Mouse (Mus musculus): ENCODE data around the gene Tas2r126. TPM values are rescaled to one million over a fixed set of nuclear protein-coding genes. Genes with fewer than 3 reads are reported as not detected.

Tas2r126 gene
- total RNA-seq (2021), result not detected
- polyA plus RNA-seq (2012; rRNA removed), result not detected in 2 replicates
- long read RNA-seq, result 0 reads

DNA sequence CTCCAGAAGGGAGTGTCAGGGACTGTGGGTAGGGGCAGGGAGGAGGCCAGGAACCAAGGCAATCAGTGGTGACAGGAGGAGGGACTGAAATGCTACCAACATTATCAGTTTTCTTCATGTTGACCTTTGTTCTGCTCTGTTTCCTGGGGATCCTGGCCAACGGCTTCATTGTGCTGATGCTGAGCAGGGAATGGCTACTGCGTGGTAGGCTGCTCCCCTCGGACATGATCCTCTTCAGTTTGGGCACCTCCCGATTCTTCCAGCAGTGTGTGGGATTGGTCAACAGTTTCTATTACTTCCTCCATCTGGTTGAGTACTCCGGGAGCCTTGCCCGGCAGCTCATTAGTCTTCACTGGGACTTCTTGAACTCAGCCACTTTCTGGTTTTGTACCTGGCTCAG is at the start of gene Tas2r126:
Tas2r126 (plus strand) TSS at position 90 of the 400 bp plus-strand sequence.
- Histone ChIP-seq H3K4me3 (no peak within 1 kb of the TSS), H3K36me3 (ENCODE audit: control insufficient read depth, insufficient read depth, low read length) (no peaks in the 10 kb centered on the region), H3K27me3 (ENCODE audit: control insufficient read depth, insufficient read depth, low read length) (no peaks in the 10 kb centered on the region), H3K79me2 (replicated peaks; ENCODE audit: control insufficient read depth, insufficient read depth, low read length) (no peaks in the 10 kb centered on the region), H3K4me1 (ENCODE audit: control insufficient read depth, insufficient read depth, low read length) (peaks cover 1% of the 10 kb centered on the region; the same call in 1 of the 2 replicates), H3K9ac (ENCODE audit: low read depth, low read length) (no peak within 1 kb of the TSS), H3K27ac (no peak within 1 kb of the TSS)
- intact Hi-C loops (cut with DNase I), result loop anchor here (5.0 kb wide), 3 partner anchors 52 to 148 kb away; no protein-coding TSS in a partner anchor
- TF ChIP-seq CTCF (IDR thresholded peaks at IDR 0.05) (no peak), POLR2A (IDR thresholded peaks at IDR 0.05; ENCODE audit: insufficient read depth, low read depth, low read length) (no peak), EP300 (IDR thresholded peaks at IDR 0.05; ENCODE audit: insufficient read depth, low read depth, low read length) (no peak; the same call in 1 of the 2 replicates)
- WGBS, result 30% methylated on average over 6 of the region's 6 CpGs
- peak in 1 of 2 experiments; percentile 32 for DNase-seq

DNA sequence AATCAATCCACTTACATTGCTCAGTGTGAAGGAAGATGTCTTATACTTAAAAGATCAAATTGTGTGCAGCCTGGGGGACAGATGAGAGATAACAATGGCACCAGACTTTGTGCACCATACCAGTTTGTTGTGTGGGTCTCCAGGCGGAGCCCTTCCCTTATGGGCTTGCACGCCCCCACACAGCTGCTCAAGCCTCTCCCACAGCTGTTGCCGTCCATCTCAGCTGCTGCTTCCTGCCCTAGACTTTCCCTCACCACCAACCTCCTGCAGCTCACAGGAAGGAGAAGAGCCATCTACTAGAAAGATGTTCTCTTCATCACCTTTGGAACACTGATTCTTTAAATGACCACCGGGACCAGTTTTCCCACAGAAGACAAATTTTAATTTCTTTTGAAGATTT is 48.7 kb upstream of the Tas2r126 start:
- H3K27ac ChIP-seq, result no peak overlapping the region
- H3K36me3 ChIP-seq (ENCODE audit: control insufficient read depth, insufficient read depth, low read length), result no peaks in the 10 kb centered on the region; the same call in 1 of the 2 replicates
- H3K27me3 ChIP-seq (ENCODE audit: control insufficient read depth, insufficient read depth, low read length), result no peaks in the 10 kb centered on the region
- H3K4me1 ChIP-seq (ENCODE audit: control insufficient read depth, insufficient read depth, low read length), result peaks cover 10% of the 10 kb centered on the region
- H3K4me3 ChIP-seq, result no peak overlapping the region
- no peak for TF ChIP-seq CTCF (IDR thresholded peaks at IDR 0.05)
- no peak for TF ChIP-seq POLR2A (IDR thresholded peaks at IDR 0.05; ENCODE audit: insufficient read depth, low read depth, low read length)
- TF ChIP-seq EP300 (IDR thresholded peaks at IDR 0.05; ENCODE audit: insufficient read depth, low read depth, low read length), result no peak
- no peaks in the 10 kb centered on the region for H3K79me2 ChIP-seq (replicated peaks; ENCODE audit: control insufficient read depth, insufficient read depth, low read length)
- intact Hi-C loops (cut with DNase I), result no loop called here
- DNase-seq, result no peak
- no peak overlapping the region for H3K9ac ChIP-seq (ENCODE audit: low read depth, low read length)
- 53% methylated on average over 4 of the region's 4 CpGs for WGBS

DNA sequence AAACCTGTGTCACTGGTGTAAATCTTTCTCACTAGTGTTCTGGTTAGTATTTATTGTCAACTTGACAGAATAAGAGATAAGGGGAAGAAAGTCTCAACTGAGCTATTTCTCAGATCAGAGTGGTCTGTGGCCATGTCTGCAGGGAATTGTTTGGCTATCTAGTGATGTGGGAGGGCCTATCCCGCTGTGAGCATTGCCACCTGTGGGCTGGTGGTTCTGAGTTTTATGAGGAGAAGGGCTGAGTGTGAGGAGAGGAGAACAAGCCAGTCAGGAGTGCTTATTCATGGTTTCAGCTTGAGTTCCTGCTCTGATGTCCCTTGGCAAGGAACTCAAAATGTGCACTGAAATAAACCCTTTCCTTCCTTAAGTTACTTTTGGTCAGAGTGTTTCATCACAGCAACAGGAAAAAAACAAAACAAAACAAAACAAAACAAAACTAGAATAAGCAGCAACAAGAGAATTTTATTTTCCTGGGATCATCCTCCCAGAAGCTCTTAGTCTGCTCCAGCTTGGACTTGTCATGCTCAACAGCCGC is 42.5 kb upstream of the Tas2r126 start:
- no peaks in the 10 kb centered on the region for H3K27me3 ChIP-seq (ENCODE audit: control insufficient read depth, insufficient read depth, low read length)
- peaks cover 2% of the 10 kb centered on the region; the same call in 1 of the 2 replicates for H3K36me3 ChIP-seq (ENCODE audit: control insufficient read depth, insufficient read depth, low read length)
- intact Hi-C loops (cut with DNase I), result no loop called here
- DNase-seq, result no peak
- 43% methylated on average over 2 of the region's 2 CpGs for WGBS
- H3K79me2 ChIP-seq (replicated peaks; ENCODE audit: control insufficient read depth, insufficient read depth, low read length), result no peaks in the 10 kb centered on the region
- no peak overlapping the region for H3K4me3 ChIP-seq
- peaks cover 12% of the 10 kb centered on the region for H3K4me1 ChIP-seq (ENCODE audit: control insufficient read depth, insufficient read depth, low read length)
- no peak for TF ChIP-seq POLR2A (IDR thresholded peaks at IDR 0.05; ENCODE audit: insufficient read depth, low read depth, low read length)
- no peak for TF ChIP-seq EP300 (IDR thresholded peaks at IDR 0.05; ENCODE audit: insufficient read depth, low read depth, low read length)
- no peak for TF ChIP-seq CTCF (IDR thresholded peaks at IDR 0.05)
- no peak overlapping the region for H3K27ac ChIP-seq
- H3K9ac ChIP-seq (ENCODE audit: low read depth, low read length), result no peak overlapping the region

DNA sequence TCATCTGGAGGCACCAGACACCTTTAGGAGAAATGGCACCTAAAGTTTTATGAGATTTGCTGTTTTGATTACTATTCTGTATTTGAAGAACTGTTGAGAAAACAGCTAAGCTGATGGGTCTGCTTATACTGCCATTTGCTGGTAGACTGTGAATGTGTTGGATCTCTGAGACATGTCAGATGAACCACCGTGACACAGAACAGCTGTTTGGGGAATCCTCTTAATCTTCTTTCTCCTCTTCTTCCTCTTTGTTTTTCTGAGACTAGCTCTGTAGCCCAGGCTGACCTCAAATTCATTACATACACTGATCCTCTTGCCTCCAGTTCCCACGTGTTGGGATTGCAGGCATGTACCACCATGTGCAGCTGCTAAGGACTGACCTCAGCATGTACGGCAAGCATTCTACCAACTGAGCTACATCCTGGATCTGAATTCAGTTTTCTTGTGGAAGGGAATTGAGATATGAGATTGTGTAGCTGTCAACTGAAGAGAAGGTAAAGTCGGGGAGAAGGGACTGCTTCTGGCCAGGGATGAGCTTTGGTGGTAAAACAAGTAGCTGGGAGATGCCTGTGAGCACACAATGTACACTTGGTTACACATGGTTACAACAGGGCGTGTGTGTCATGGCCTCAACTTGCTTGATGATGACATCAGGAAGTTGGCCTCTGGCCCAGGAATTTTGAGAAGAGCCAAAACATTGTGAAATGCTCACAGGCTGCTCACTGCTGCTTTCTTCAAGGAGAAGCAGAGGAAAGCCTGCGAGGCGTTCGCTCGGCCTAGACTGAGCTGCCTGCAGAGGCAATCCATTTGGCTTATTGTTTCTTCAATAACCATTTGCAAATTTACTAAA is 38.1 kb upstream of the Tas2r126 start:
- 30% methylated on average over 9 of the region's 9 CpGs for WGBS
- Histone ChIP-seq H3K27ac (peak overlapping the region; percentile 66), H3K9ac (ENCODE audit: low read depth, low read length) (0 out of 2 replicates have a peak overlapping the region, but pooled peaks have one; percentile 45), H3K27me3 (ENCODE audit: control insufficient read depth, insufficient read depth, low read length) (no peaks in the 10 kb centered on the region), H3K4me3 (no peak overlapping the region), H3K79me2 (replicated peaks; ENCODE audit: control insufficient read depth, insufficient read depth, low read length) (no peaks in the 10 kb centered on the region), H3K4me1 (ENCODE audit: control insufficient read depth, insufficient read depth, low read length) (peaks cover 14% of the 10 kb centered on the region), H3K36me3 (ENCODE audit: control insufficient read depth, insufficient read depth, low read length) (peaks cover 3% of the 10 kb centered on the region; the same call in 1 of the 2 replicates)
- intact Hi-C loops (cut with DNase I), result no loop called here
- DNase-seq, result peak; percentile 89 to 92
- TF ChIP-seq CTCF (IDR thresholded peaks at IDR 0.05), result no peak
- peak; percentile 42; the same call in 1 of the 2 replicates for TF ChIP-seq POLR2A (IDR thresholded peaks at IDR 0.05; ENCODE audit: insufficient read depth, low read depth, low read length)
- peak; percentile 33; the same call in 1 of the 2 replicates for TF ChIP-seq EP300 (IDR thresholded peaks at IDR 0.05; ENCODE audit: insufficient read depth, low read depth, low read length)

DNA sequence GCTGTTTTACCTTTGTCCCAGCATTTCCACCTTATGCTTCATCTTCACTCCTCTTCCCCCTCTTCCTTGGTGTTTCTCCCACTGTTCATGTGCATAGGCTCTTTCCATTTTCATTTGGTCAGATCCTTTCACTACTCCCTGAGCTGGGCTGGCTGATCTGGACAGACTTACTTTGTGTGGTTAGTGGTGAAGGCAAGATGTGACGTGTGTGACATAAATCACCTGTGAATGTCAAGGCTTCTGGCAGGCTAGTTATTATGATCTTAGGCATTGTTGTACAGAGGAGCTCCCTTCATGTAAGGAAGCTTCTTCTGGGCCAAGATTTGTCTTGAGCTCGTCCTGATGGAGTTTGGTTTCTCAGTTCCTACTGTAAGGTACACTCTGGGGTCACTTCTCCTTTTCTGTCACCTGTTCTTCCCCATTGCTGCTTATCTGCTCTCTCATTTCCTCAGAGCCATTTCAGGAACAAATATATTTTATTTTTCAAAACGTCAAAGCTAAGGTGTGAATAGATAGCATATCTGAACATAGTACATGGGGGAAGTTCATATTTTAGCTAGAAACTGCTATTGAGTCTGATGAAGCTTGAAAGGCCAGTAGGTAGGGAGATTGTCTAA is 37.2 kb upstream of the Tas2r126 start:
- H3K79me2 ChIP-seq (replicated peaks; ENCODE audit: control insufficient read depth, insufficient read depth, low read length), result no peaks in the 10 kb centered on the region
- no peaks in the 10 kb centered on the region for H3K27me3 ChIP-seq (ENCODE audit: control insufficient read depth, insufficient read depth, low read length)
- peaks cover 3% of the 10 kb centered on the region; the same call in 1 of the 2 replicates for H3K36me3 ChIP-seq (ENCODE audit: control insufficient read depth, insufficient read depth, low read length)
- no peak for DNase-seq
- WGBS, result 51% methylated on average over 3 of the region's 3 CpGs
- no peak overlapping the region for H3K4me3 ChIP-seq
- peak overlapping the region; percentile 33; the same call in 1 of the 2 replicates for H3K9ac ChIP-seq (ENCODE audit: low read depth, low read length)
- H3K4me1 ChIP-seq (ENCODE audit: control insufficient read depth, insufficient read depth, low read length), result peaks cover 12% of the 10 kb centered on the region
- H3K27ac ChIP-seq, result peak overlapping the region; percentile 15
- intact Hi-C loops (cut with DNase I), result no loop called here
- TF ChIP-seq CTCF (IDR thresholded peaks at IDR 0.05) (no peak), EP300 (IDR thresholded peaks at IDR 0.05; ENCODE audit: insufficient read depth, low read depth, low read length) (no peak), POLR2A (IDR thresholded peaks at IDR 0.05; ENCODE audit: insufficient read depth, low read depth, low read length) (no peak)
